Mouse (Mus musculus): ENCODE measurements around the gene Adar.
"Not testable (repeated sequence)": the region's sequence is repeated elsewhere in the genome, so short reads cannot be mapped to it uniquely, and the experiment has no call there.

Gene Adar

GRCm38 (mm10) chr3:89794616-89795015 is 79.8 kb downstream of the Adar start:
- no peak for DNase-seq (ENCODE audit: low spot score)

DNA sequence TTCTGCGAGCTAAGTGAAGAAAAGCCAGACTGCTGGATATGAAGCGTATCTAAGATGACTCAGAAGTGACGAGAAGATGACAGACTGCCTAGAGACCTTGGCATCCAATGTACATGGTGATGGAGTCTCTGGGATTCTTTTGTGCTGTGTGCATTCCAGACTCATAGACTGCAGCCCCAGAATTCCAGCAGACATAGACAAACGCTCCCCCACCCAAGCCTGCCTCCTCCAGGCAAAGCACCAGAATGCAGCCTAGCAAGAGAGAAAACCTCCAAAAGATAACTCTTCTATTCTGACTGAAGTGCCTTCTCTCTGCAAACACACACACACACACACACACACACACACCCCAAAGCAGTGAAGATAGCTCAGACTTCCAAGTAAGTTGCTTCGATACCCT is 80.9 kb downstream of the Adar start:
- DNase-seq (ENCODE audit: low spot score) = no peak

GRCm38 (mm10) chr3:89796358-89796757 is 81.5 kb downstream of the Adar start:
- peak; percentile 26 for DNase-seq (ENCODE audit: low spot score)

DNA sequence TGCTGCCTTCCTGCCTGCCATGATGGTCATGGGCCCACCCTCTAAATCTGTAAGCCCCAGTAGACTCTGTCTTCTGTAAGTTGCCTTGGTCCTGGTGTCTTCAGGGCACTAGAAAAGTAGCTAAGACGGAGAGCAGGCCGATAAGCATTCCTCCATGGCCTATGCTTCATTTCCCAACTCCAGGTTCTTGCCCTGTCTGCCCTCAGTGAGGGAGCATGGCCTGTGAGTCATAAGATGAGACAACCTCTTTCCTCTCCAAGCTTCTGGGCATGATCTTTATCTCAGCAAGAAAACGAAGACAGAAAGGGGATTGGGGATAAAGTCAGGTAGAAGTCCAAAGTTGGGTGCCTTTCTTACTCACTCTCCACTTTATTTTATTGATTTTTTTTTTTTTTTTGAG is 83.7 kb downstream of the Adar start:
- no peak for DNase-seq (ENCODE audit: low spot score)

- DNase-seq (ENCODE audit: low spot score) = no peak
Measured at GRCm38 (mm10) chr3:89799476-89799875, 84.7 kb downstream of the Adar start.

- not testable (repeated sequence) for DNase-seq (ENCODE audit: low spot score)
Measured at GRCm38 (mm10) chr3:89800078-89800477, 85.3 kb downstream of the Adar start.

DNA sequence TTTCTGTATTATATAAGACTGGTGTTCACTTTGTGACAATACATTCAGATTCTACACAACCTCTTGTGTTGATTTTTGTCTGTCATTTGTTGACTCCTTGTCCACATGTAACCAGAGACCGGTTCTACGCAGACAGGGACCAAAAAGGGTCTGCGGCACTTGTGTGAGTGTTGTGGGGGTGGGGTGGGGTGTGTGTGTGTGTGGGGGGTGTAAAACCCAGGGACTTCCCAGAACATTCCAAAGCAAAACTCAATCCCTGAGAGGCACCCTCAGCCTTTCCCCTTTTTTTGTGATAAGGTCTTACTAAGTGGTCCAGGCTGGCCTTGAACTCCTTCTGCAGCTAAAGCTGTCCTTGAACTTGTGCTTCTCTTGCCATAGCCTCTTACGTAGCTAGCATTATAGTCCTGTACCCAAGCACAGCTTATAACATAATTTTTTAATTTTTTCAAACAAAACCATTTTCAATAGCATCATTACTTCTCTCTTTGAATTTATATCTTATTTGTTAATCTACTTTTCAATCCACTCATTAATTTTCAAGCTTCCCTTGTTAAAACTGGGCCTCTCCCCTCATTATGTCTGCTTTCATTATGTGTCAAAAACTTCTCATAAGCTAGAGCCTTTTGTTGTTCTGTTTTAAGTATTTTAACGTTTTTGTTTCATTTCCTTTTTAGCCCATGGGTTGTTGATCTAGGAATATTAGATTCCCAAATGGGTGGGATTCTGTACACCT is 86.1 kb downstream of the Adar start:
- DNase-seq (ENCODE audit: low spot score) = no peak

GRCm38 (mm10) chr3:89801507-89801847 is 86.7 kb downstream of the Adar start:
- peak; percentile 57 for DNase-seq (ENCODE audit: low spot score)

DNA sequence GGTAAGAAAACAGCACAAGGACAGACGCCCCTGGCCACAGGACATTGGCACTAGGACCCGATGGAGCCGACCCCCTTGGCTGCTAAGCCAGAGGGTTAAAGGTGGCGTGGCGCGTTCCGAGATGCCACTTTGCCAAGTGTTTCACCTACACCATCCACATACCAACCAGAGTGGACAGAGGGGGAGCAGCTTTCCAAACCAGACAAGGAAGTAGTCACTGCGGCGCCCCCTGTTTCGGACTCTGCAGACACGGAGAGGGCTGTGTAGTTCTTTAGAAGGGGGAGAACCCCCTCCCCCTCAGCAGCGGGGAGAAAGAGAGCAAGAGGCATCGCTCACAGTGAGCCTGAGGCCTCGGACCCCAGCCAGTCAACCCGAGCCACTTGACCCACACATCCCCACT is 88.1 kb downstream of the Adar start:
- DNase-seq (ENCODE audit: low spot score) = no peak
